Mouse (Mus musculus) kidney, adult 2 months (tissue): ENCODE measurements around the gene Myh7. TPM values are rescaled to one million over a fixed set of nuclear protein-coding genes. Genes with fewer than 3 reads are reported as not detected.
"Not testable (repeated sequence)": the region's sequence is repeated elsewhere in the genome, so short reads cannot be mapped to it uniquely, and the experiment has no call there.

Source experiments
- DNase-seq: peaks from one replicate; pipeline ENCODE4 v3.0.0; 2021
- H3K27ac ChIP-seq: fragments of 200-500 bp; 2 replicates; pipeline ENCODE4 v1.5.1; 2012; ENCODE audit warnings: low read depth, low read length, control low read depth, inconsistent platforms; ENCODE audit not compliant: insufficient read depth
- H3K27me3 ChIP-seq: fragments of 200-500 bp; replicated peaks from 2 replicates; pipeline ENCODE4 v1.6.1; 2012; ENCODE audit warnings: mild to moderate bottlenecking, moderate library complexity, low read length, inconsistent platforms; ENCODE audit not compliant: control insufficient read depth, insufficient read depth
- H3K36me3 ChIP-seq: fragments of 200-500 bp; 2 replicates; pipeline ENCODE4 v1.6.1; 2012; ENCODE audit warnings: mild to moderate bottlenecking, moderate library complexity, low read length, inconsistent platforms; ENCODE audit not compliant: control insufficient read depth, insufficient read depth
- H3K4me1 ChIP-seq: fragments of 200-500 bp; 2 replicates; pipeline ENCODE4 v1.6.1; 2011; ENCODE audit warnings: low read length; ENCODE audit not compliant: control insufficient read depth, insufficient read depth
- H3K4me3 ChIP-seq: fragments of 200-500 bp; 2 replicates; pipeline ENCODE4 v1.5.1; 2011; ENCODE audit warnings: mild to moderate bottlenecking, low read depth, low read length, control low read depth; ENCODE audit not compliant: insufficient read depth
- CTCF ChIP-seq: fragments of 200-500 bp; conservative IDR thresholded peaks from 2 replicates; pipeline ENCODE4 v1.5.1; 2011; ENCODE audit warnings: low read depth, mild to moderate bottlenecking, control low read depth, low read length, moderate library complexity, mixed read lengths; ENCODE audit not compliant: insufficient read depth, insufficient read length
- POLR2A ChIP-seq: fragments of 200-500 bp; IDR thresholded peaks from one replicate; pipeline ENCODE4 v1.6.1; 2011; ENCODE audit warnings: low read depth, low read length, control low read depth
- WGBS: fragments of 180-500 bp; shearing (Covaris S2); methylation state at CpG from one replicate; pipeline ENCODE4 v1.1.7; 2018; 5-methylcytosine and 5-hydroxymethylcytosine counted together
- polyA plus RNA-seq: library from polyadenylated mRNA; depleted of rRNA; stranded (reverse); fragments of >200 nt; gene quantifications from 2 replicates; pipeline ENCODE4 v1.2.3, GENCODE M21; 2012

The Myh7 gene
- polyA plus RNA-seq, 1 experiment: 5.2 TPM

- DNase-seq: no peak
- WGBS: 72% methylated on average over 5 of the region's 5 CpGs
- no peaks in the 10 kb centered on the region for H3K27me3 ChIP-seq
- H3K4me1 ChIP-seq: no peaks in the 10 kb centered on the region
- TF ChIP-seq CTCF (no peak), POLR2A (no peak)
- H3K36me3 ChIP-seq: no peaks in the 10 kb centered on the region
- H3K27ac ChIP-seq: no peak overlapping the region
- H3K4me3 ChIP-seq: no peak overlapping the region
Measured at GRCm38 (mm10) chr14:54961487-54961886, 32.9 kb downstream of the Myh7 start.

- no peaks in the 10 kb centered on the region for H3K4me1 ChIP-seq
- 71% methylated on average over 10 of the region's 10 CpGs for WGBS
- no peak overlapping the region for H3K27ac ChIP-seq
- TF ChIP-seq POLR2A (no peak), CTCF (no peak)
- H3K36me3 ChIP-seq: no peaks in the 10 kb centered on the region
- no peak for DNase-seq
- no peak overlapping the region for H3K4me3 ChIP-seq
- no peaks in the 10 kb centered on the region for H3K27me3 ChIP-seq
Measured at GRCm38 (mm10) chr14:54960769-54961168, 33.7 kb downstream of the Myh7 start.

GRCm38 (mm10) chr14:54959853-54960613, 34.4 kb downstream of the Myh7 start:
- not testable (repeated sequence) for H3K27ac ChIP-seq, H3K4me1 ChIP-seq, H3K36me3 ChIP-seq, DNase-seq, H3K27me3 ChIP-seq, H3K4me3 ChIP-seq
- 89% methylated on average over 12 of the region's 12 CpGs for WGBS

- no peaks in the 10 kb centered on the region for H3K36me3 ChIP-seq
- no peaks in the 10 kb centered on the region for H3K4me1 ChIP-seq
- no peak overlapping the region for H3K27ac ChIP-seq
- 81% methylated on average over 3 of the region's 3 CpGs for WGBS
- no peaks in the 10 kb centered on the region for H3K27me3 ChIP-seq
- TF ChIP-seq CTCF (no peak), POLR2A (no peak)
- H3K4me3 ChIP-seq: no peak overlapping the region
- no peak for DNase-seq
Measured at GRCm38 (mm10) chr14:54959197-54959596, 35.2 kb downstream of the Myh7 start.

GRCm38 (mm10) chr14:54958503-54958902, 35.9 kb downstream of the Myh7 start:
- Histone ChIP-seq H3K4me3 (no peak overlapping the region), H3K27ac (no peak overlapping the region), H3K4me1 (no peaks in the 10 kb centered on the region), H3K36me3 (no peaks in the 10 kb centered on the region), H3K27me3 (no peaks in the 10 kb centered on the region)
- no peak for DNase-seq
- 71% methylated on average over 4 of the region's 4 CpGs for WGBS
- no peak for TF ChIP-seq POLR2A
- TF ChIP-seq CTCF: no peak

GRCm38 (mm10) chr14:54956533-54956932, 37.9 kb downstream of the Myh7 start:
- Histone ChIP-seq H3K36me3 (no peaks in the 10 kb centered on the region), H3K4me1 (no peaks in the 10 kb centered on the region), H3K27ac (no peak overlapping the region), H3K27me3 (no peaks in the 10 kb centered on the region), H3K4me3 (no peak overlapping the region)
- WGBS: 91% methylated on average over 9 of the region's 9 CpGs
- TF ChIP-seq POLR2A: no peak
- no peak for TF ChIP-seq CTCF
- no peak for DNase-seq

GRCm38 (mm10) chr14:54955481-54955880, 38.9 kb downstream of the Myh7 start:
- Histone ChIP-seq H3K27me3 (no peaks in the 10 kb centered on the region), H3K27ac (no peak overlapping the region), H3K4me3 (no peak overlapping the region), H3K36me3 (no peaks in the 10 kb centered on the region), H3K4me1 (no peaks in the 10 kb centered on the region)
- no peak for DNase-seq
- no peak for TF ChIP-seq CTCF
- no peak for TF ChIP-seq POLR2A
- WGBS: 88% methylated on average over 3 of the region's 3 CpGs

- TF ChIP-seq POLR2A (no peak), CTCF (no peak)
- Histone ChIP-seq H3K4me3 (no peak overlapping the region), H3K4me1 (no peaks in the 10 kb centered on the region), H3K27ac (no peak overlapping the region), H3K27me3 (no peaks in the 10 kb centered on the region), H3K36me3 (no peaks in the 10 kb centered on the region)
- DNase-seq: no peak
- 78% methylated on average over 3 of the region's 3 CpGs for WGBS
Measured at GRCm38 (mm10) chr14:54954474-54954873, 40.0 kb downstream of the Myh7 start.
